Mouse (Mus musculus) heart, embryonic 11.5 days (tissue): Measurements from ENCODE around the gene Naa16. TPM values are rescaled to one million over a fixed set of nuclear protein-coding genes. Genes with fewer than 3 reads are reported as not detected.
A peak's percentile ranks its signal among the peaks of the same experiment; 100 is the strongest.

Experiments
- ATAC-seq: fragments of 200-750 bp; cut with Nextera tagmentation; replicated peaks from 2 replicates; pipeline ENCODE4 v1.8.0; 2017; ENCODE audit warnings: moderate library complexity; ENCODE audit not compliant: insufficient number of reproducible peaks, low FRiP score, low TSS enrichment
- H3K27ac ChIP-seq: fragments of 300-500 bp; sonication (generic); 2 replicates; pipeline ENCODE4 v1.5.1; 2014; ENCODE audit warnings: mild to moderate bottlenecking, low read depth, low read length
- H3K27me3 ChIP-seq: fragments of 300-500 bp; sonication (generic); 2 replicates; pipeline ENCODE4 v1.6.1; 2014; ENCODE audit warnings: mild to moderate bottlenecking, low read length, mixed read lengths; ENCODE audit not compliant: control insufficient read depth, insufficient read depth
- H3K36me3 ChIP-seq: fragments of 300-500 bp; sonication (generic); 2 replicates; pipeline ENCODE4 v1.6.1; 2014; ENCODE audit warnings: mild to moderate bottlenecking, low read length, moderate library complexity, mixed read lengths; ENCODE audit not compliant: control insufficient read depth, insufficient read depth
- H3K4me1 ChIP-seq: fragments of 300-500 bp; sonication (generic); 2 replicates; pipeline ENCODE4 v1.6.1; 2014; ENCODE audit warnings: low read length; ENCODE audit not compliant: control insufficient read depth, insufficient read depth
- H3K4me2 ChIP-seq: fragments of 300-500 bp; sonication (generic); 2 replicates; pipeline ENCODE4 v1.6.1; 2014; ENCODE audit warnings: mild to moderate bottlenecking, moderate library complexity
- H3K4me3 ChIP-seq: fragments of 300-500 bp; sonication (generic); 2 replicates; pipeline ENCODE4 v1.5.1; 2014; ENCODE audit warnings: low read depth, low read length
- H3K9ac ChIP-seq: fragments of 300-500 bp; sonication (generic); 2 replicates; pipeline ENCODE4 v1.6.1; 2014; ENCODE audit warnings: mild to moderate bottlenecking, low read depth, low read length, moderate library complexity
- H3K9me3 ChIP-seq: fragments of 300-500 bp; sonication (generic); replicated peaks from 2 replicates; pipeline ENCODE4 v1.6.1; 2016; ENCODE audit warnings: low read length; ENCODE audit not compliant: control insufficient read depth
- WGBS: fragments of 180-500 bp; shearing (Covaris S2); extraction: QIAGEN DNeasy Blood & Tissue Kit; methylation state at CpG from one replicate; pipeline ENCODE4 v1.1.7; 2014; ENCODE audit not compliant: insufficient replicate concordance; 5-methylcytosine and 5-hydroxymethylcytosine counted together
- polyA plus RNA-seq: library from polyadenylated mRNA; unstranded; fragments of >200 nt; fragmentation: Nextera tagmentation; extraction: Ambion mirVana; gene quantifications from 2 replicates; pipeline ENCODE4 v1.2.1, GENCODE M21; 2014

Naa16 gene
- polyA plus RNA-seq, 1 experiment from 2014 or later: 27.8 TPM

- Histone ChIP-seq H3K27me3 (no peaks in the 10 kb centered on the region), H3K4me1 (peaks cover 16% of the 10 kb centered on the region), H3K36me3 (no peaks in the 10 kb centered on the region), H3K9me3 (no peaks in the 10 kb centered on the region), H3K9ac (no peak overlapping the region), H3K27ac (no peak overlapping the region), H3K4me2 (no peak overlapping the region), H3K4me3 (no peak overlapping the region)
- no peak for ATAC-seq
- WGBS: 86% methylated on average over 4 of the region's 4 CpGs
Observed at GRCm38 (mm10) chr14:79291629-79292028, 98.9 kb downstream of the Naa16 start.

- Histone ChIP-seq H3K27ac (no peak overlapping the region), H3K4me3 (no peak overlapping the region), H3K4me1 (peaks cover 16% of the 10 kb centered on the region), H3K4me2 (0 out of 2 replicates have a peak overlapping the region, but pooled peaks have one; percentile 3), H3K27me3 (no peaks in the 10 kb centered on the region), H3K9ac (no peak overlapping the region), H3K36me3 (no peaks in the 10 kb centered on the region), H3K9me3 (no peaks in the 10 kb centered on the region)
- 52% methylated on average over 15 of the region's 15 CpGs for WGBS
- no peak for ATAC-seq
Observed at GRCm38 (mm10) chr14:79290683-79291425, 99.7 kb downstream of the Naa16 start.

- no peaks in the 10 kb centered on the region for H3K9me3 ChIP-seq
- no peak overlapping the region for H3K9ac ChIP-seq
- peaks cover 16% of the 10 kb centered on the region for H3K4me1 ChIP-seq
- H3K4me2 ChIP-seq: peak overlapping the region; percentile 40
- H3K4me3 ChIP-seq: no peak overlapping the region
- WGBS: 10% methylated on average over 9 of the region's 9 CpGs
- ATAC-seq: no peak
- no peaks in the 10 kb centered on the region for H3K27me3 ChIP-seq
- no peaks in the 10 kb centered on the region for H3K36me3 ChIP-seq
- H3K27ac ChIP-seq: no peak overlapping the region
Observed at GRCm38 (mm10) chr14:79289909-79290308, 100.7 kb downstream of the Naa16 start.

- H3K4me3 ChIP-seq: no peak overlapping the region
- peaks cover 14% of the 10 kb centered on the region for H3K4me1 ChIP-seq
- no peak overlapping the region for H3K4me2 ChIP-seq
- H3K36me3 ChIP-seq: no peaks in the 10 kb centered on the region
- H3K9ac ChIP-seq: no peak overlapping the region
- no peaks in the 10 kb centered on the region for H3K27me3 ChIP-seq
- WGBS: 61% methylated on average over 3 of the region's 3 CpGs
- no peak overlapping the region for H3K27ac ChIP-seq
- ATAC-seq: no peak
- H3K9me3 ChIP-seq: no peaks in the 10 kb centered on the region
Observed at GRCm38 (mm10) chr14:79288280-79288679, 102.3 kb downstream of the Naa16 start.

GRCm38 (mm10) chr14:79287251-79287863 is 103.2 kb downstream of the Naa16 start:
- ATAC-seq: no peak
- Histone ChIP-seq H3K9ac (no peak overlapping the region), H3K4me3 (no peak overlapping the region), H3K27me3 (no peaks in the 10 kb centered on the region), H3K4me2 (no peak overlapping the region), H3K4me1 (peaks cover 11% of the 10 kb centered on the region), H3K27ac (no peak overlapping the region), H3K36me3 (no peaks in the 10 kb centered on the region), H3K9me3 (no peaks in the 10 kb centered on the region)
- 81% methylated on average over 7 of the region's 7 CpGs for WGBS

- Histone ChIP-seq H3K9ac (no peak overlapping the region), H3K36me3 (no peaks in the 10 kb centered on the region), H3K4me1 (peaks cover 11% of the 10 kb centered on the region), H3K27me3 (no peaks in the 10 kb centered on the region), H3K4me3 (no peak overlapping the region), H3K27ac (no peak overlapping the region), H3K4me2 (no peak overlapping the region), H3K9me3 (no peaks in the 10 kb centered on the region)
- WGBS: 91% methylated on average over 5 of the region's 5 CpGs
- no peak for ATAC-seq
Observed at GRCm38 (mm10) chr14:79285549-79285948, 105.0 kb downstream of the Naa16 start.

GRCm38 (mm10) chr14:79284616-79285015 is 106.0 kb downstream of the Naa16 start:
- Histone ChIP-seq H3K36me3 (no peaks in the 10 kb centered on the region), H3K27ac (no peak overlapping the region), H3K4me3 (no peak overlapping the region), H3K9ac (no peak overlapping the region), H3K27me3 (no peaks in the 10 kb centered on the region), H3K9me3 (no peaks in the 10 kb centered on the region), H3K4me2 (no peak overlapping the region), H3K4me1 (peaks cover 2% of the 10 kb centered on the region)
- ATAC-seq: no peak
- WGBS: 84% methylated on average over 4 of the region's 4 CpGs

GRCm38 (mm10) chr14:79283952-79284351 is 106.6 kb downstream of the Naa16 start:
- no peaks in the 10 kb centered on the region for H3K4me1 ChIP-seq
- no peak overlapping the region for H3K27ac ChIP-seq
- no peaks in the 10 kb centered on the region for H3K9me3 ChIP-seq
- no peak overlapping the region for H3K9ac ChIP-seq
- ATAC-seq: no peak
- WGBS: 90% methylated on average over 7 of the region's 7 CpGs
- H3K4me2 ChIP-seq: no peak overlapping the region
- no peaks in the 10 kb centered on the region for H3K27me3 ChIP-seq
- H3K4me3 ChIP-seq: no peak overlapping the region
- no peaks in the 10 kb centered on the region for H3K36me3 ChIP-seq
